8 mouse cellular contexts compared by ENCODE assay signal in genomic region chr10:81294442-81294841, GRCm38 (mm10). TPM values are rescaled to one million over a fixed set of nuclear protein-coding genes. Genes with fewer than 3 reads are reported as not detected.
A peak's percentile ranks its signal among the peaks of the same experiment; 100 is the strongest.
DNase-seq lines count a peak whose midpoint lies in the region; ATAC-seq and TF ChIP-seq lines count a peak whose summit lies in the region.

No protein-coding gene starts in this region.

- H3K27me3 ChIP-seq in heart, embryonic 11.5 days (ENCODE audit: control insufficient read depth, insufficient read depth, low read length), result peaks cover 24% of the 10 kb centered on the region
- H3K27me3 ChIP-seq in heart, embryonic 16.5 days (ENCODE audit: control insufficient read depth, insufficient read depth, low read length), result peaks cover 5% of the 10 kb centered on the region
- H3K27me3 ChIP-seq in midbrain, embryonic 11.5 days (ENCODE audit: control insufficient read depth, insufficient read depth, low read length), result peaks cover 22% of the 10 kb centered on the region

- H3K4me2 ChIP-seq in heart, embryonic 11.5 days, result peak overlapping the region; percentile 96
- H3K4me2 ChIP-seq in heart, embryonic 16.5 days (ENCODE audit: low read depth, low read length), result peak overlapping the region; percentile 97
- peak overlapping the region; percentile 64 for H3K4me2 ChIP-seq in midbrain, embryonic 11.5 days

- no peak overlapping the region for H3K27ac ChIP-seq in heart, embryonic 11.5 days (ENCODE audit: low read depth, low read length)
- no peak overlapping the region for H3K27ac ChIP-seq in bone marrow macrophage, adult 2 months (ENCODE audit: insufficient read depth, low read depth, low read length)
- no peak overlapping the region for H3K27ac ChIP-seq in heart, embryonic 16.5 days (ENCODE audit: low read length)
- no peak overlapping the region for H3K27ac ChIP-seq in midbrain, embryonic 11.5 days (ENCODE audit: low read depth, low read length)

- H3K36me3 ChIP-seq in heart, embryonic 11.5 days (ENCODE audit: control insufficient read depth, insufficient read depth, low read length), result no peaks in the 10 kb centered on the region
- no peaks in the 10 kb centered on the region for H3K36me3 ChIP-seq in heart, embryonic 16.5 days (ENCODE audit: control insufficient read depth, insufficient read depth)
- no peaks in the 10 kb centered on the region for H3K36me3 ChIP-seq in midbrain, embryonic 11.5 days (ENCODE audit: control insufficient read depth, insufficient read depth, low read length)

- peaks cover 47% of the 10 kb centered on the region for H3K4me1 ChIP-seq in heart, embryonic 11.5 days (ENCODE audit: control insufficient read depth, insufficient read depth, low read length)
- H3K4me1 ChIP-seq in bone marrow macrophage, adult 2 months (ENCODE audit: control insufficient read depth, insufficient read depth, low read length), result peaks cover 55% of the 10 kb centered on the region
- peaks cover 57% of the 10 kb centered on the region for H3K4me1 ChIP-seq in heart, embryonic 16.5 days (ENCODE audit: control insufficient read depth, insufficient read depth, low read length)
- H3K4me1 ChIP-seq in midbrain, embryonic 11.5 days (ENCODE audit: control insufficient read depth, insufficient read depth, low read length), result peaks cover 11% of the 10 kb centered on the region

- no peak for ATAC-seq in heart, embryonic 11.5 days (replicated peaks; ENCODE audit: insufficient number of reproducible peaks, low FRiP score, low TSS enrichment)
- no peak for ATAC-seq in heart, embryonic 16.5 days (replicated peaks; ENCODE audit: extremely low read depth, insufficient read depth, low FRiP score)
- ATAC-seq in midbrain, embryonic 11.5 days (ENCODE audit: low FRiP score), result no peak
- no peak for ATAC-seq in megakaryocyte-erythroid progenitor cell, adult 5-6 weeks (replicated peaks; ENCODE audit: low FRiP score, low TSS enrichment, poor library complexity, severe bottlenecking)

- no peak for TF ChIP-seq POLR2A in bone marrow macrophage, adult 2 months (IDR thresholded peaks at IDR 0.05; ENCODE audit: borderline replicate concordance, low read depth, low read length)

- H3K9ac ChIP-seq in heart, embryonic 11.5 days (ENCODE audit: low read depth, low read length), result peak overlapping the region; percentile 79; the same call in 1 of the 2 replicates
- H3K9ac ChIP-seq in heart, embryonic 16.5 days (ENCODE audit: low read length), result peak overlapping the region; percentile 87
- no peak overlapping the region; the same call in 1 of the 2 replicates for H3K9ac ChIP-seq in midbrain, embryonic 11.5 days (ENCODE audit: low read length)

- no peak for TF ChIP-seq CTCF in bone marrow macrophage, adult 2 months (IDR thresholded peaks at IDR 0.05; ENCODE audit: low read depth, low read length)

- 48% methylated on average over 8 of the region's 8 CpGs for WGBS in heart, embryonic 11.5 days (ENCODE audit: insufficient replicate concordance)
- 55% methylated on average over 8 of the region's 8 CpGs for WGBS in heart, embryonic 16.5 days
- 77% methylated on average over 8 of the region's 8 CpGs for WGBS in midbrain, embryonic 11.5 days

- H3K9me3 ChIP-seq in heart, embryonic 11.5 days (replicated peaks; ENCODE audit: control insufficient read depth, low read length), result no peaks in the 10 kb centered on the region
- no peaks in the 10 kb centered on the region for H3K9me3 ChIP-seq in heart, embryonic 16.5 days (replicated peaks; ENCODE audit: control insufficient read depth, low read length)
- no peaks in the 10 kb centered on the region for H3K9me3 ChIP-seq in midbrain, embryonic 11.5 days (ENCODE audit: control insufficient read depth, low read length)

- DNase-seq in heart, adult 8-10 months (ENCODE audit: low spot score), result no peak
- DNase-seq in midbrain, embryonic 11.5 days (ENCODE audit: low spot score, missing footprints), result no peak
- DNase-seq in embryo, embryonic 10 days (ENCODE audit: low spot score), result no peak
- no peak for DNase-seq in MN1 (ENCODE audit: low spot score)

- peak overlapping the region; percentile 80; the same call in 1 of the 2 replicates for H3K4me3 ChIP-seq in heart, embryonic 11.5 days (ENCODE audit: low read depth, low read length)
- peak overlapping the region; percentile 94 for H3K4me3 ChIP-seq in bone marrow macrophage, adult 2 months (ENCODE audit: insufficient read depth, low read length)
- H3K4me3 ChIP-seq in heart, embryonic 16.5 days (ENCODE audit: low read length), result peak overlapping the region; percentile 91
- H3K4me3 ChIP-seq in midbrain, embryonic 11.5 days (ENCODE audit: low read depth, low read length), result peak overlapping the region; percentile 89; the same call in 1 of the 2 replicates

RNA-seq across cellular contexts. Expression of gene Pip5k1c, which starts 1.7 kb away (rescaled TPM):
- polyA plus RNA-seq in heart, embryonic 11.5 days (2014; fragmentation: Nextera tagmentation; extraction: Ambion mirVana), result 30.2 and 32.1 TPM in 2 replicates
- 10 to 100 TPM; 25.7 to 29.5 (median 26.8) TPM for total RNA-seq in heart, adult 8-10 months (2022)
- polyA plus RNA-seq in bone marrow macrophage, adult 2 months (2012; ENCODE audit: insufficient read depth, insufficient read length, missing spikeins), result 90.9 and 106 TPM in 2 replicates
- polyA plus RNA-seq in heart, embryonic 16.5 days (2015; fragmentation: Nextera tagmentation; extraction: Ambion mirVana), result 31.3 and 33.2 TPM in 2 replicates
- polyA plus RNA-seq in midbrain, embryonic 11.5 days (2014; fragmentation: Nextera tagmentation; extraction: Ambion mirVana), result 42.0 and 46.2 TPM in 2 replicates
- total RNA-seq in megakaryocyte-erythroid progenitor cell, adult 5-6 weeks (2014; fragmentation: Nextera tagmentation), result 40.4 and 51.0 TPM in 2 replicates
- total RNA-seq in megakaryocyte-erythroid progenitor cell, adult 5-6 weeks (2017), result 17.3 and 26.2 TPM in 2 replicates

RNA-seq across cellular contexts. Expression of gene Tjp3, which starts 3.1 kb away (rescaled TPM):
- 0.90 and 1.4 TPM in 2 replicates for polyA plus RNA-seq in heart, embryonic 11.5 days (2014; fragmentation: Nextera tagmentation; extraction: Ambion mirVana)
- under 1 TPM in 1 of 4 experiments, not detected in 3; 0.22 TPM for total RNA-seq in heart, adult 8-10 months (2022)
- polyA plus RNA-seq in bone marrow macrophage, adult 2 months (2012; ENCODE audit: insufficient read depth, insufficient read length, missing spikeins), result 9.2 and 9.8 TPM in 2 replicates
- polyA plus RNA-seq in heart, embryonic 16.5 days (2015; fragmentation: Nextera tagmentation; extraction: Ambion mirVana), result 4.7 and 5.3 TPM in 2 replicates
- polyA plus RNA-seq in midbrain, embryonic 11.5 days (2014; fragmentation: Nextera tagmentation; extraction: Ambion mirVana), result 3.9 and 4.0 TPM in 2 replicates
- 0.81 and 7.3 TPM in 2 replicates for total RNA-seq in megakaryocyte-erythroid progenitor cell, adult 5-6 weeks (2014; fragmentation: Nextera tagmentation)
- total RNA-seq in megakaryocyte-erythroid progenitor cell, adult 5-6 weeks (2017), result 1.3 and 2.5 TPM in 2 replicates

RNA-seq across cellular contexts. Expression of gene Cactin, which starts 26.5 kb away (rescaled TPM):
- polyA plus RNA-seq in heart, embryonic 11.5 days (2014; fragmentation: Nextera tagmentation; extraction: Ambion mirVana), result 20.2 and 25.0 TPM in 2 replicates
- 10 to 100 TPM; 14.4 to 19.2 (median 16.3) TPM for total RNA-seq in heart, adult 8-10 months (2022)
- polyA plus RNA-seq in bone marrow macrophage, adult 2 months (2012; ENCODE audit: insufficient read depth, insufficient read length, missing spikeins), result 18.1 and 18.2 TPM in 2 replicates
- polyA plus RNA-seq in heart, embryonic 16.5 days (2015; fragmentation: Nextera tagmentation; extraction: Ambion mirVana), result 28.1 and 29.6 TPM in 2 replicates
- 31.9 and 36.8 TPM in 2 replicates for polyA plus RNA-seq in midbrain, embryonic 11.5 days (2014; fragmentation: Nextera tagmentation; extraction: Ambion mirVana)
- total RNA-seq in megakaryocyte-erythroid progenitor cell, adult 5-6 weeks (2014; fragmentation: Nextera tagmentation), result 26.4 and 46.2 TPM in 2 replicates
- 30.4 and 33.4 TPM in 2 replicates for total RNA-seq in megakaryocyte-erythroid progenitor cell, adult 5-6 weeks (2017)

RNA-seq across cellular contexts. Expression of gene Apba3, which starts 27.7 kb away (rescaled TPM):
- 41.2 and 44.1 TPM in 2 replicates for polyA plus RNA-seq in heart, embryonic 11.5 days (2014; fragmentation: Nextera tagmentation; extraction: Ambion mirVana)
- total RNA-seq in heart, adult 8-10 months (2022), result 100 to 1,000 TPM; 105 to 122 (median 112) TPM
- 34.3 and 36.1 TPM in 2 replicates for polyA plus RNA-seq in bone marrow macrophage, adult 2 months (2012; ENCODE audit: insufficient read depth, insufficient read length, missing spikeins)
- 62.7 and 63.0 TPM in 2 replicates for polyA plus RNA-seq in heart, embryonic 16.5 days (2015; fragmentation: Nextera tagmentation; extraction: Ambion mirVana)
- 25.4 and 31.2 TPM in 2 replicates for polyA plus RNA-seq in midbrain, embryonic 11.5 days (2014; fragmentation: Nextera tagmentation; extraction: Ambion mirVana)
- 28.9 and 32.6 TPM in 2 replicates for total RNA-seq in megakaryocyte-erythroid progenitor cell, adult 5-6 weeks (2014; fragmentation: Nextera tagmentation)
- total RNA-seq in megakaryocyte-erythroid progenitor cell, adult 5-6 weeks (2017), result 2.6 and 16.7 TPM in 2 replicates

RNA-seq across cellular contexts. Expression of gene Mrpl54, which starts 27.7 kb away (rescaled TPM):
- polyA plus RNA-seq in heart, embryonic 11.5 days (2014; fragmentation: Nextera tagmentation; extraction: Ambion mirVana), result 247 and 257 TPM in 2 replicates
- 100 to 1,000 TPM; 105 to 124 (median 112) TPM for total RNA-seq in heart, adult 8-10 months (2022)
- polyA plus RNA-seq in bone marrow macrophage, adult 2 months (2012; ENCODE audit: insufficient read depth, insufficient read length, missing spikeins), result 46.5 and 51.1 TPM in 2 replicates
- 230 TPM in 2 replicates for polyA plus RNA-seq in heart, embryonic 16.5 days (2015; fragmentation: Nextera tagmentation; extraction: Ambion mirVana)
- 198 and 205 TPM in 2 replicates for polyA plus RNA-seq in midbrain, embryonic 11.5 days (2014; fragmentation: Nextera tagmentation; extraction: Ambion mirVana)
- 130 and 158 TPM in 2 replicates for total RNA-seq in megakaryocyte-erythroid progenitor cell, adult 5-6 weeks (2014; fragmentation: Nextera tagmentation)
- total RNA-seq in megakaryocyte-erythroid progenitor cell, adult 5-6 weeks (2017), result 157 and 212 TPM in 2 replicates
